Mouse (Mus musculus): ENCODE results near the gene Mettl8. TPM values are rescaled to one million over a fixed set of nuclear protein-coding genes. Genes with fewer than 3 reads are reported as not detected.

Gene Mettl8
- polyA plus RNA-seq, 1 experiment, result 1.4 TPM

DNA sequence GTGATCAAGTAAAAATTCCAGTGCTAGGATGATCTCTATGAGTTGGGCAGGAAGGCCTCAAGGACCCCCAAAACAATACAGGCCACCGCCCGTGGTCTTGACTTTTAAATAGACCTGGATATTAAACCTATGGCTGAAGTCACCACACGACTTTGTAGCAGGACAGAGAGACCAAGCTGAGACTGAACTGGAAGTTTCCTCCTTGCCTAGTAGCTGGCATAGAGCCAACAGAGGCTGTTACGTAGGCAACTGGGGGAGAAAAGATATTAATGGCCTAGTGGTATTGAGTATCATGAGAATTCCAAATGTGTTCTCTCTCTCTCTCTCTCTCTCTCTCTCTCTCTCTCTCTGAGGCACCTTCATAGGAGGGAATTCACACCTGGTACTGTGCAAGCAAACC is 51.0 kb downstream of the Mettl8 start:
- TF ChIP-seq POLR2A (IDR thresholded peaks at IDR 0.05; ENCODE audit: low read depth, low read length) (no peak), CTCF (IDR thresholded peaks at IDR 0.05; ENCODE audit: extremely low read depth, insufficient read length, insufficient replicate concordance, low read depth, low read length) (no peak)
- no peak overlapping the region for H3K27ac ChIP-seq (ENCODE audit: insufficient read depth, low read depth, low read length)
- H3K4me3 ChIP-seq (ENCODE audit: low read depth, low read length), result no peak overlapping the region
- no peaks in the 10 kb centered on the region for H3K4me1 ChIP-seq (ENCODE audit: control insufficient read depth, insufficient read depth, insufficient read length, low read length)
- no peaks in the 10 kb centered on the region for H3K27me3 ChIP-seq (ENCODE audit: control insufficient read depth, insufficient read depth, low read length)
- 61% methylated on average over 4 of the region's 4 CpGs for WGBS
- no peaks in the 10 kb centered on the region for H3K36me3 ChIP-seq (ENCODE audit: control insufficient read depth, insufficient read depth, low read length)

DNA sequence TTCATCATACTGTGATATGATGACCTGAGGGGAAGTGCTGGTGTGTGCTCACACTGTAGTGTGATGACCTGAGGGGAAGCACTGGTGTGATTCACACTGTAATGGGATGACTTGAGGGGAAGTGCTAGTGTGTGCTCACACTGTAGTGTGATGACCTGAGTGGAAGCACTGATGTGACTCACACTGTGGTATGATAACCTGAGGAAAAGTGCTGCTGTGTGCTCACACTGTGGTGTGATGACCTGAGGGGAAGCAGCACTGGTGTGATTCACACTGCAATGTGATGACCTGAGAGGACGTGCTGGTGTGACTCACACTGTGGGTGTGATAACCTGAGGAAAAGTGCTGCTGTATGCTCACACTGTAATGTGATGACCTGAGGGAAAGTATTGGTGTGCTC is 52.9 kb downstream of the Mettl8 start:
- no peaks in the 10 kb centered on the region for H3K4me1 ChIP-seq (ENCODE audit: control insufficient read depth, insufficient read depth, insufficient read length, low read length)
- H3K36me3 ChIP-seq (ENCODE audit: control insufficient read depth, insufficient read depth, low read length), result no peaks in the 10 kb centered on the region
- TF ChIP-seq POLR2A (IDR thresholded peaks at IDR 0.05; ENCODE audit: low read depth, low read length) (no peak), CTCF (IDR thresholded peaks at IDR 0.05; ENCODE audit: extremely low read depth, insufficient read length, insufficient replicate concordance, low read depth, low read length) (no peak)
- no peaks in the 10 kb centered on the region for H3K27me3 ChIP-seq (ENCODE audit: control insufficient read depth, insufficient read depth, low read length)
- no peak overlapping the region for H3K4me3 ChIP-seq (ENCODE audit: low read depth, low read length)
- WGBS, result 77% methylated on average over 1 of the region's 1 CpGs
- no peak overlapping the region for H3K27ac ChIP-seq (ENCODE audit: insufficient read depth, low read depth, low read length)

DNA sequence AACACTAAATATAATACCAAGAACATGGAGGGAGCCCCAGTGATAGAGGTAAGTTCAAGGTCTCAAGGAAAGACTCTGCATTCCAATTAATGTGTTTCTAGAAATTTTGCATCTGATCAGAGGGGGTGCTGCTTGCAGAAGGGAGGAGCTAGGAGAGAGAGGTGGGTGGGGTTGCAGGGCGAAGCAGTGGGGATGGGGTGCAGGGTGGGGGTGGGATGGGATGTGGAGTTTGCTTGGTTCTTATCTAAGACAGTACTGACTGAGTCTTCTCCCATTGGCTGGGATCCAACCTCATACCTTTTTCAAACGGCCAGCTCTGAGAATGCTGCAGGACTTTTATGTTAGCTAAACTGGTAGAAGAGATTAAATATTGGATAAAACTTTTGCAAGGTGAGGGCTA is 56.6 kb downstream of the Mettl8 start:
- Histone ChIP-seq H3K27me3 (ENCODE audit: control insufficient read depth, insufficient read depth, low read length) (no peaks in the 10 kb centered on the region), H3K27ac (ENCODE audit: insufficient read depth, low read depth, low read length) (no peak overlapping the region), H3K4me3 (ENCODE audit: low read depth, low read length) (no peak overlapping the region), H3K36me3 (ENCODE audit: control insufficient read depth, insufficient read depth, low read length) (no peaks in the 10 kb centered on the region), H3K4me1 (ENCODE audit: control insufficient read depth, insufficient read depth, insufficient read length, low read length) (no peaks in the 10 kb centered on the region)
- WGBS, result 51% methylated on average over 2 of the region's 2 CpGs
- no peak for TF ChIP-seq CTCF (IDR thresholded peaks at IDR 0.05; ENCODE audit: extremely low read depth, insufficient read length, insufficient replicate concordance, low read depth, low read length)
- TF ChIP-seq POLR2A (IDR thresholded peaks at IDR 0.05; ENCODE audit: low read depth, low read length), result no peak

DNA sequence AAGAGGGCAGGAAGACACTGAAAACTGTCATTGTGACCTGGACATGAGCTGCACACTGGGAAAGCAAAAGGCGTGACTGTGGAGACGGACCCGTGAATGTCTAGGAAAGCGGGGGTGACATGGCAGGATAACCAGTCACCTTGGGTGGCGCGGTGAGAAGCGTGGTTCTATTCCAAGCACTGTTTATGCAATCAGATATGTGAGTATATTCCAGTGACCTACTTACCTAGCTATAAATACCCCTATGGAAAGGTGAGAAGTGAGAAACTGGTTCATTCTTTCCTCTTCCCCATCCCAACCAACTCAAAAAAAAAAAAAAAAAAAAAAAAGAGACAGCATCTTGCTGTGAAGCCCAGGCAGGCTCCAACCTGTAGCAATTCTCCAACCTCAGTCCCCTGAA is 58.9 kb downstream of the Mettl8 start:
- no peaks in the 10 kb centered on the region for H3K36me3 ChIP-seq (ENCODE audit: control insufficient read depth, insufficient read depth, low read length)
- no peak overlapping the region for H3K4me3 ChIP-seq (ENCODE audit: low read depth, low read length)
- H3K27me3 ChIP-seq (ENCODE audit: control insufficient read depth, insufficient read depth, low read length), result no peaks in the 10 kb centered on the region
- TF ChIP-seq POLR2A (IDR thresholded peaks at IDR 0.05; ENCODE audit: low read depth, low read length), result no peak
- TF ChIP-seq CTCF (IDR thresholded peaks at IDR 0.05; ENCODE audit: extremely low read depth, insufficient read length, insufficient replicate concordance, low read depth, low read length), result no peak
- 94% methylated on average over 7 of the region's 7 CpGs for WGBS
- H3K27ac ChIP-seq (ENCODE audit: insufficient read depth, low read depth, low read length), result no peak overlapping the region
- H3K4me1 ChIP-seq (ENCODE audit: control insufficient read depth, insufficient read depth, insufficient read length, low read length), result peaks cover 3% of the 10 kb centered on the region; the same call in 1 of the 2 replicates

DNA sequence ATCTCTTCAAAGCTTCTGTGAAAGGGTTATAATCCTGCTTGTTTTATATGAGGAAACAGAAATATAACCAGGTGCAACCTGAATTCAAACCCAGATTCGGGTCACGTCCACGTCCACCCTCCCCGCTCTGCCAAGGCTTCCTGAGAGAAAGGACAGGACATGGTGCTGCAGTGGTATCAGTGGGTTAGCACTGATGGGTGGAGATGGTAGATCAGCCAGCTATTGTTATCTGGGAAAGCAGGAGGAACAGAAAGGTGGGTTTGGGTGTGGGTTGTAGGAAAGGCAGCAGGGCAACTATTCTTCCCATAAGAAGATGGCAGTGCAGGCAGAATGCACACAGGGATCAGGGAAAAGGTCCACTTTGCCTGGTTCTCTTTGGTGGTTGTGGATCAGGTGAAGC is 59.5 kb downstream of the Mettl8 start:
- no peak overlapping the region for H3K4me3 ChIP-seq (ENCODE audit: low read depth, low read length)
- no peaks in the 10 kb centered on the region for H3K36me3 ChIP-seq (ENCODE audit: control insufficient read depth, insufficient read depth, low read length)
- TF ChIP-seq POLR2A (IDR thresholded peaks at IDR 0.05; ENCODE audit: low read depth, low read length) (no peak), CTCF (IDR thresholded peaks at IDR 0.05; ENCODE audit: extremely low read depth, insufficient read length, insufficient replicate concordance, low read depth, low read length) (no peak)
- WGBS, result 97% methylated on average over 4 of the region's 4 CpGs
- peaks cover 3% of the 10 kb centered on the region; the same call in 1 of the 2 replicates for H3K4me1 ChIP-seq (ENCODE audit: control insufficient read depth, insufficient read depth, insufficient read length, low read length)
- H3K27ac ChIP-seq (ENCODE audit: insufficient read depth, low read depth, low read length), result no peak overlapping the region
- no peaks in the 10 kb centered on the region for H3K27me3 ChIP-seq (ENCODE audit: control insufficient read depth, insufficient read depth, low read length)

DNA sequence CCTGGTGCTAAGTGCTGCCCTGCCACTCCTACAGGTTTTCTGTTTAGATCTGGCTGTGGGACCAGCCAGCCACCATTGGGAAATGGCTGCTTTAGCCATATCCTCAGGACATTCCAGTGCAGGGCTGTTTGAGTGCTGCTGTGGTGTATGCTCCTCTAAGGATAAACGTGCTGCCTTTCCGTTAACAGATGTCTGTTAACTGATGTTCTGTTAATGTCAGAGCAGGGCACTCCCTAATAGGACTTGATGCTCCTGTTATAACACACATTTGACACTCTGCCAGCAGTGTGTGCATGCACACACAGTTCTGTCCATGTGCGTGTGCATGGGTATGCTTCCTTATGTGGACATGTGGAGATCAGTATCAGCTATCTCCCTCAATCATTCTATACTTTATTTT is 61.6 kb downstream of the Mettl8 start:
- Histone ChIP-seq H3K36me3 (ENCODE audit: control insufficient read depth, insufficient read depth, low read length) (no peaks in the 10 kb centered on the region), H3K27me3 (ENCODE audit: control insufficient read depth, insufficient read depth, low read length) (no peaks in the 10 kb centered on the region), H3K4me1 (ENCODE audit: control insufficient read depth, insufficient read depth, insufficient read length, low read length) (peaks cover 3% of the 10 kb centered on the region; the same call in 1 of the 2 replicates), H3K27ac (ENCODE audit: insufficient read depth, low read depth, low read length) (no peak overlapping the region), H3K4me3 (ENCODE audit: low read depth, low read length) (no peak overlapping the region)
- WGBS, result 82% methylated on average over 3 of the region's 3 CpGs
- TF ChIP-seq POLR2A (IDR thresholded peaks at IDR 0.05; ENCODE audit: low read depth, low read length) (no peak), CTCF (IDR thresholded peaks at IDR 0.05; ENCODE audit: extremely low read depth, insufficient read length, insufficient replicate concordance, low read depth, low read length) (no peak)

DNA sequence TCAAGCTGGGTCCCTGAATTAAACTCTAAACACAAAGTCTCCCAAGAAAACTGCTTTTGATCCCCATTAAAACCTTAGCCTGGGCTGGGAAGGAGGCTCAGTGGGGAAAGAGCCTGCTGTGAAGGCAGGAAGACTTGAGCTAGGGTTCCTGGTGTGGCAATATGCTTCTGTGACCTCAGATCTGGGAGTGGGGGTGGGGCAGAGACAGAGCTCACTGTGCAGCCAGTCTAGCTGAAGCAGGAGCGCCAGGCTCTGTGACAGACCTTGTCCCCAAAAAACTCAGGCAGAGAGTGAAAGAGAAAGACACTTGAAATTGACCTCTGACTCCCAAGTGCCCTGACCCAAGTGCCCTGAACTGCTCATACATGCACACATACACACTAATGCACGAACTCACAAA is 62.7 kb downstream of the Mettl8 start:
- Histone ChIP-seq H3K36me3 (ENCODE audit: control insufficient read depth, insufficient read depth, low read length) (no peaks in the 10 kb centered on the region), H3K27ac (ENCODE audit: insufficient read depth, low read depth, low read length) (no peak overlapping the region), H3K4me1 (ENCODE audit: control insufficient read depth, insufficient read depth, insufficient read length, low read length) (peaks cover 3% of the 10 kb centered on the region; the same call in 1 of the 2 replicates), H3K27me3 (ENCODE audit: control insufficient read depth, insufficient read depth, low read length) (no peaks in the 10 kb centered on the region), H3K4me3 (ENCODE audit: low read depth, low read length) (no peak overlapping the region)
- TF ChIP-seq CTCF (IDR thresholded peaks at IDR 0.05; ENCODE audit: extremely low read depth, insufficient read length, insufficient replicate concordance, low read depth, low read length) (no peak), POLR2A (IDR thresholded peaks at IDR 0.05; ENCODE audit: low read depth, low read length) (no peak)
- WGBS, result 86% methylated on average over 2 of the region's 2 CpGs

DNA sequence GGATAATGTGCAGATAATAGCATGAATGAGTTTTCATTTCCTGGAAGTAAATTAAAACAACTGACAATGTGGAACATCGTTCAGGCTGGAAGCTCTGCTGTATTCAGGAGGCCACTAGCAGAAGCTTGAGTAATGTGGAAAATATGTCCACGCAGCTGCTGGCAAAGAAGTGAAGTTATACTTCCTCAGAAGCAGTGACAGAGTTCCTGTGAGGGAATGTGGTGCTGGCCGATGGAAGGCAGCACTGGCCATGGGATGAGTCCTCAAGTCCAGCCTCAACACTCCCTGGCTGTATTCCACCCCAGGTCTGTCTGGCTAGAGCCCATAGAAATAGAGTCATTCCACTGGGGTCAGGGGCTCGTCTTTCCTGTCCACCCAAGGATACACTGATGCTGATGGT is 65.2 kb downstream of the Mettl8 start:
- TF ChIP-seq CTCF (IDR thresholded peaks at IDR 0.05; ENCODE audit: extremely low read depth, insufficient read length, insufficient replicate concordance, low read depth, low read length) (no peak), POLR2A (IDR thresholded peaks at IDR 0.05; ENCODE audit: low read depth, low read length) (no peak)
- WGBS, result 69% methylated on average over 4 of the region's 4 CpGs
- no peak overlapping the region for H3K27ac ChIP-seq (ENCODE audit: insufficient read depth, low read depth, low read length)
- H3K4me1 ChIP-seq (ENCODE audit: control insufficient read depth, insufficient read depth, insufficient read length, low read length), result peaks cover 3% of the 10 kb centered on the region; the same call in 1 of the 2 replicates
- no peaks in the 10 kb centered on the region for H3K27me3 ChIP-seq (ENCODE audit: control insufficient read depth, insufficient read depth, low read length)
- H3K36me3 ChIP-seq (ENCODE audit: control insufficient read depth, insufficient read depth, low read length), result no peaks in the 10 kb centered on the region
- no peak overlapping the region for H3K4me3 ChIP-seq (ENCODE audit: low read depth, low read length)

All from small intestine, adult 2 months (tissue).